Mouse (Mus musculus) gastrocnemius, postnatal 36 days (tissue): ENCODE data around the gene Parp14. TPM values are rescaled to one million over a fixed set of nuclear protein-coding genes. Genes with fewer than 3 reads are reported as not detected.

Experiments used
- DNase-seq, 2 experiments: peaks; one replicate each; pipeline ENCODE4 v3.0.0; 2022
- intact Hi-C: fragments of 180-260 bp; cut with DNase I; formaldehyde crosslinking; loops from one replicate; pipeline ENCODE4 v1.15.1; 2025
- total RNA-seq, 2 experiments: library from RNA; stranded (reverse); gene quantifications; 2 replicates each; pipeline ENCODE4 v1.2.3; 2021

Gene Parp14
- total RNA-seq, 2 experiments from 2014 or later, result 2.8 to 4.0 TPM

- intact Hi-C loops, result loop anchor here (5.0 to 10.0 kb wide), 2 partner anchors 110 to 172 kb away; partner anchors contain the start of gene Wdr5b
- no peak for DNase-seq
Observed at GRCm38 (mm10) chr16:35872410-35873006, 1.2 kb upstream of the Parp14 start.

DNA sequence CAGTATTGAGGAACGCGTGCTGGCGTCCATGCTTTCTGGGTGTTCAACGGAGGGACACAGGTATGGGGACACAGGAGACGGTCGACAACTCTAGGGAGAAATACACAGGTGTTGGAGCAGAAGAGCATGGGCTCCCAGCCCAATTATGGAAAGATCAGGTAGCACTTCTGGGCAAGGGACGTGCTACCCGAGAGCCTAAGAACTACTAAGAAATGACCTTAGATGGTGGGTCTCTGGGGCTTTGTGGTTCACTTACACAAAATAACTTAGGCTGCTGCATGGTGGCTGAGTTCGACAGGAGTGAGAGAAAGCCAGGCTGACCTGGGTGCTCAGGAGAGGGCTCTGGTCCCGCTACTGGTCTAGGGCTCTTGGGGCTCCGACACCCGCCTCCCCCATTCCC is 554 bp upstream of the Parp14 start:
- intact Hi-C loops, result loop anchor here (5.0 to 10.0 kb wide), 2 partner anchors 110 to 173 kb away; partner anchors contain the start of gene Wdr5b
- no peak for DNase-seq

DNA sequence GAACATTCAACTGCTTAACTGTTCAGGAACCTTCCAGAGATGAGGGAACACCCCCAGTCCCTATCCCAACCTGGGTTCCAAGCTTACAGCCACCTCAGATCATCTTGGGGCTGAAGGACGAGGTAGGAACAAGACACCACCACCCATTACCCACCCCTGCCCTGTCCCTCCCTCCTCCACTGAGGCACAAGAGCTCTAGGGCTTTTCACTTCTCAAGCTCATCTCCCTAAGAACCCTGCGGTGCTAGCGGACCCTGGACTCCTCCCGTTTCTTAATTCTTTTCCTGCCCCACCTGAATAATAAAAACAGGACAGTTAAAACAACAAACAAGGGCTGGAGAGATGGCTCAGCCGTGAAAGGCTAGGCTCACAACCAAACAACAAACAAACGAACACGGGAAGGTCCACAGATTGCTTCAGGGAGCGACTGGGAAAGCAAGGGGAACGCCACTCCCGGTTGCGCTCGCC is 730 bp downstream of the Parp14 start:
- DNase-seq, result peak in 1 of 2 experiments; percentile 44
- intact Hi-C loops, result loop anchor here (5.0 to 10.0 kb wide), 2 partner anchors 112 to 174 kb away; partner anchors contain the start of gene Wdr5b

DNA sequence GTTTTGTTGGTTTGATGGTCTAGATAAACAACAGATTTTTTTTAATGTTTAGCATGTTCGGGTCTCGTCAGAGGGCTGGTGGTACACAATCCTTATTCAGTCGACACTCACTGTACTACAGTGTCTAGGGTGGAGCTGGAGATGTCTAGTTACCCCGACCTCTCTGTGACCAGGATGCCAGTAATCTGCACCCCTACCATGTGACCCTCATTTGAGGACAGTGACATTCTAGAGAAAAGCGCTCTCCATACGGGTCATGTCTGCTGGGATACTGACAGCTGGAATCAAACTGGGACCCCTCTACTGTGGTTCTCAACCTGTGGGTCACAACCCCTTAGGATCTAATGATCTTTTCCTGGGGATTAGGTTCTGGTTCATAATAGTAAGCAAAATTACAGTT is 1.7 kb downstream of the Parp14 start:
- intact Hi-C loops, result loop anchor here (5.0 to 10.0 kb wide), 2 partner anchors 113 to 175 kb away; partner anchors contain the start of gene Wdr5b
- DNase-seq, result no peak

DNA sequence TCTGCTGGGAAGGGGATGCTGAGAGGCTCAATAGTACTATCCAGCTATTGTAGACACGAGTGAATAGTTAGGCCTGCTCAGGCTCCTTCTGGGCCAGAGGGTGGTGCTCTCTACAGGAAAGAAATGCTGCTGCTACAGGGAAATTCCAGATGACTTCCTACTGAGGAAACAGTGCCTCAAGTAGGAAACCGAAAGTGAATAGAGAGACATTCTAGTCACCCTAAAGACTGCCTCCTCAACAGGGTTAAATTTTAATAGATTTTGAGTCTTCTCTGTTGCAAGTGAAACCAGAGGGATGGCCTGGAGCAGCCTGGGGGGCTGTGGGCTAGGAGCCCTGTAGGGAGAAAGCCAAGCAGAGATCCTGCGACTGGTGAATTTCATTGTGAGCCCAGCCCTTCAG is 2.2 kb downstream of the Parp14 start:
- intact Hi-C loops, result no loop called here

GRCm38 (mm10) chr16:35867726-35868125 is 3.6 kb downstream of the Parp14 start:
- no peak for DNase-seq
- intact Hi-C loops, result no loop called here

More for the DNA sequence above, 2.2 kb downstream of the Parp14 start:
- DNase-seq, result peak in 1 of 2 experiments; percentile 31

- no peak for DNase-seq
- intact Hi-C loops, result no loop called here
Observed at GRCm38 (mm10) chr16:35862057-35862456, 9.3 kb downstream of the Parp14 start.

DNA sequence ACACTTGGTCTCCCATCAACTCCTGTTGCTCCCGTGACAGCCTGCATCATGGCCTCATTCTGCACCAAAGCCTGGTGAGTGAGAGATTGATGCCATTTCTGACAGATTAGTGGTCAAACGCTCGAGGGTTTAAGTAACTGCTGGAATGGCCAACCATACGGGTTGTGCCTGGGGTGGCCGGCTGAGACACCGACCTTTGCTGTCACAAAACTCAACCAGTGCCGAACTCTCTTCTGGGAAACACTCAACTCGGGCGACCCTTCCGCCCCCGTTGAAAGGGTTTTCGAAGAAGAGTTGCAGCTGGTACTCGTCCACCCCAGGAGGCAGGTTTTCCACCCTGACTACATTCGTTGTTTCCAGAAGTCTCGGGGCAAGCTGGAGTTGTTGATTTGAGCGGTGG is 11.1 kb downstream of the Parp14 start:
- DNase-seq, result no peak
- intact Hi-C loops, result no loop called here

DNA sequence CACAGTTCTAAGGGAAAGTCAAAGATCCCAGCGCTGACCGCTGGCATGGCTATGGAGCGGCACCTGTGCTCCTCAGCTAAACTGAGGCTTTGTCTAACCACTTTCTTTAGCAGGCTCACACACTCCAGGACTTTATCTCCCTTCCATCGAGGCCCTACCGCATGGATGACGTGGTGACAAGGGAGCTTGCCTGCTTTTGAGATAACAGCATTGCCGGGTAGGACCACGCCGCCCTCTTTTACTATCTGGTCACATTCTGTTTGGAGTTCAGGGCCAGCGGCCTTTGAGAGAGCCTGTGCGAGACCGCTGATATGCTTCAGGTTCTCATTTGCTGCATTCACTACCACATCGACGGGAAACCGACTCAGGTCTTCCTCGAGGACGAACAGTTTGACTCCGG is 14.6 kb downstream of the Parp14 start:
- intact Hi-C loops, result no loop called here
- DNase-seq, result no peak

DNA sequence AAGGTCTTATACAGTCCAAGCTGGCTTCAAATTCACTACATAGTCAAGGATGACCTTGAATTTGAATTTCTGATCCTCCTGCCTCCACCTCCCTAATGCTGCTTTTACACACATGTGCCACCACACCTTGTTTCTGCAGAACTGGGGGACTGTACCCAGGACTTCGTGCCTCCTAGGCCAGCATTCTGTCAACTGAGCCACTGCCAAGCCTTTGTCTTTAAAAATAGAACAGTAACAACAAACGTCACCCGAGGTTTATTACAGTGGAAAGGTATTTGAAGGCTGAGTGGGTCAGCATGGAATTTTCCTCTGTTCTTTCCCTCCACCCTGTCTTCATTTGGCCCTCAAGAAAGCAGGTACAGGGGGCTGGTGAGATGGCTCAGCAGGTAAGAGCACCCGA is 15.5 kb downstream of the Parp14 start:
- DNase-seq, result no peak

GRCm38 (mm10) chr16:35847138-35847537 is 24.2 kb downstream of the Parp14 start:
- intact Hi-C loops, result no loop called here
- DNase-seq, result no peak

More for the DNA sequence above, 15.5 kb downstream of the Parp14 start:
- intact Hi-C loops, result no loop called here

DNA sequence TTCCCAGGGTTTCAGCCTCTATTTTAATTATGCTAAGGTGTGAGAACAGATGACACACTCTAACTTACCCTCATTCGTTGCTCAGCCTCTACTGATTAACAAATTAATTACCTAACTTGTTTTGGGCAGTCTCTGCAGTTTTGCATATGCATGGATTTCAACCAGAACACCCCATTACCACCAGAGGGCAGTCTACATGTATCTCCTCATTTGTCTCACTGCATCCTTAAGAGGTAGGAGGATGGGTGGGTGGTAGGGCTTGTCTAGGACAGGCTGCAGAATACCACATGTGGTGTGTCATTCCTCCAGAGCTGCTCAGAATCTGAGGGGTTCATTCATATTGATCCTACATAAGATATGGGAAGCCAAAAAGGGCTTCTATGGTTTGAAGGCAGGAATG is 31.7 kb downstream of the Parp14 start:
- DNase-seq, result no peak
- intact Hi-C loops, result no loop called here

DNA sequence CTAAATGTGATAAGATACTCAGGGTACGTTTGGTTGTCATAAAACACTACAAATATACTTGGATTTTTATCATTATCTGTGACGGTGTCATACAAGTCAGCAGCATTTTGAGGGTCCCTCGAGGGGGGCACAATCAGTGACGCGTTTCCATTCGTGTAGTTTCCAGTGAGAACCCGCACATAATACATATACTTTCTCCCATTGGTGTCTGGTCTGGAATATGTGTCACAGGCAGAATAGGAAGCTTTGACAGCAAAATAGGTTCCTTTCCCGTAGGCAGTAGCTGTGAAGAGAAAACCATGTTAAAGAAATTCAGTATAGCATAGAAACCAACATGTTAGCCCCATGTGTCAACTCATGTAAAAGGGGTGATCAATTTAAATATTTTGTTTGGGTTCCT is 36.7 kb downstream of the Parp14 start:
- intact Hi-C loops, result no loop called here
- DNase-seq, result no peak

- no peak for DNase-seq
- intact Hi-C loops, result no loop called here
Observed at GRCm38 (mm10) chr16:35832926-35833325, 38.4 kb downstream of the Parp14 start.

DNA sequence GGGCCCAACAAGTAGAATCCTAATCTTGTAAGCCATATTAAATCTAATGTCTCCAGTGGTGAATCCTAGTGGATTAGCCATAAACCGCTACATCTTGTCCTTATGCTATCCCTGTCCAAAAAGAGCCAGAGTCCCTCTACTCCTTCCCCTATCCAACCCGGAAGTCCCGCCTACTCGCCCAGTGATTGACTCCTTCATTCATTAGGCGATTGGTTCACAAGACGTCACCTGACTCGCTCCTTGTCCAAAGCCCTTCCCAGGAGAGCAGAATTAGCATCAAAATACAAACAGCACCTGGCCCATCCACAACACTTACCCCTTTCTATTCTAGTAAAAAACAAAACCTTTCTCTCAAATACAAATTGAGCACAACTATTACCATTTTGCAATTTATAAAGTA is 41.3 kb downstream of the Parp14 start:
- intact Hi-C loops, result no loop called here
- DNase-seq, result no peak

- intact Hi-C loops, result loop anchor here (1.0 to 5.0 kb wide), 3 partner anchors 45 to 275 kb away; partner anchors contain the start of genes Hspbap1 and Sema5b
- DNase-seq, result peak; percentile 72 to 83
Observed at GRCm38 (mm10) chr16:35817255-35818089, 53.9 kb downstream of the Parp14 start.

- DNase-seq, result no peak
- intact Hi-C loops, result no loop called here
Observed at GRCm38 (mm10) chr16:35813119-35813518, 58.2 kb downstream of the Parp14 start.

DNA sequence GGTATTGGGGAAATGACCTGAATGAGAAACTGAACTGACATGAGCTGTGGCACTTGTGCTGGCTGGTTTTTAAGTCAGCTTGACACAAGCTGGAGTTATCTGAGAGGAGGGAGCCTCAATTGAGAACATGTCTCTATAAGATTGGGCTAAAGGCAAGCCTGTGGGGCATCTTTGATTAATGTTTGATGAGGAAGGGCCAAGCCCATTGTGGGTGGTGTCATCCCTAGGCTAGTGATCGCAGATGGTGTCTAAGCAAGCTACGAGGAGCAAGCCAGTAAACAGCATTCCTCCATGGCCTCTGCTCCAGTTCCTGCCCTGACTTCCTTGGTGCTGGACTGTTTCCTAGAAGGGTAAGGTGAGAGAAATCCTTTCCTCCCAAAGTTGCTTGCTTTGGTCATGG is 62.5 kb downstream of the Parp14 start:
- DNase-seq, result no peak
- intact Hi-C loops, result no loop called here

DNA sequence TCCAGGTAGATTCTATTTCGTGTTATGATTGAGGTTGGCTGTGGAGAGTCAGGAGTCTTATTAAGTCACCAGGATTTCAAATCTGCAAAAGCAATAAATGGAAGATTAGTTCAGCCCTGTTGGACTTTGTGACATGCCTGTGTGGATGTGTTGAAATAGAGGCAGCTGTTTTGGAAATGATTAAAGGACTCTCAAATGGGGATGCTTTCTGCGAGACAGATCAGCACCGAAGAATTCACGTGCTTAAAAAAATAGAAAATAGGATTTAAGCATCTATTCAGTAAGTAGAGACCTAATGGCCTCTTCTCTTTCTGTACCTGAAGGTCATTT is 63.7 kb downstream of the Parp14 start:
- intact Hi-C loops, result no loop called here
- no peak for DNase-seq

GRCm38 (mm10) chr16:35806973-35807662 is 64.2 kb downstream of the Parp14 start:
- no peak for DNase-seq
- intact Hi-C loops, result no loop called here

- DNase-seq, result no peak
- intact Hi-C loops, result no loop called here
Observed at GRCm38 (mm10) chr16:35803723-35804122, 67.6 kb downstream of the Parp14 start.
